Mouse (Mus musculus): ENCODE measurements around the gene Gli2. TPM values are rescaled to one million over a fixed set of nuclear protein-coding genes. Genes with fewer than 3 reads are reported as not detected.

Gli2 gene
- polyA plus RNA-seq, 1 experiment from 2014 or later, result 17.8 TPM

DNA sequence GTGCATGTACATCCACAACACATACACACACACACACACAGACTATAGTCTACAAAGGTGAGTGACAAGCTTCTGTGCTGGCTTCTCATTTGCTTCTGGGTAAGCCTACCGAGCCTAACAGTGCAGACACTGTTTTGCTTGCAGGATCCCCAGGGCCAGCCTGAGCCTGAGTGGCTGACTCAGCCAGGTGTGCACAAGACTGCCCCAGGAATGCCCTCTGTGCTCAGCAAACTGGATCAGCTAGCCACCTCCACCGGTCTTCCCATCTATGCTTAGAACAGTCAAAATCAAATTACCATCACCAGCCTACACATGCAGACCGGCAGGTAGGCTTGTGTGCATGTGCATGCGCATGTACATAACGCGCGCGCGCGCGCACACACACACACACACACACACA lies 97.6 kb downstream of the Gli2 start:
- H3K27me3 ChIP-seq (ENCODE audit: control insufficient read depth, insufficient read depth, low read length), result no peaks in the 10 kb centered on the region
- no peaks in the 10 kb centered on the region for H3K36me3 ChIP-seq (ENCODE audit: control insufficient read depth, insufficient read depth, low read length)
- peaks cover 15% of the 10 kb centered on the region for H3K4me1 ChIP-seq (ENCODE audit: control insufficient read depth, insufficient read depth, low read length)
- DNase-seq (ENCODE audit: low spot score) (no peak), ATAC-seq (ENCODE audit: insufficient number of reproducible peaks, low FRiP score, low TSS enrichment, low read depth) (no peak; the same call in 1 of the 2 replicates)
- no peaks in the 10 kb centered on the region for H3K9me3 ChIP-seq (ENCODE audit: control insufficient read depth, low read length)
- no peak overlapping the region for H3K9ac ChIP-seq (ENCODE audit: low read length)
- no peak overlapping the region for H3K4me2 ChIP-seq (ENCODE audit: low read depth, severe bottlenecking)
- H3K27ac ChIP-seq (replicated peaks; ENCODE audit: low read depth, low read length), result no peak overlapping the region
- WGBS, result 92% methylated on average over 11 of the region's 11 CpGs
- H3K4me3 ChIP-seq (ENCODE audit: low read depth, low read length), result no peak overlapping the region

GRCm38 (mm10) chr1:118954434-118955301 lies 98.8 kb downstream of the Gli2 start:
- 55% methylated on average over 10 of the region's 10 CpGs for WGBS
- no peak overlapping the region for H3K4me3 ChIP-seq (ENCODE audit: low read depth, low read length)
- H3K27ac ChIP-seq (replicated peaks; ENCODE audit: low read depth, low read length), result no peak overlapping the region
- H3K27me3 ChIP-seq (ENCODE audit: control insufficient read depth, insufficient read depth, low read length), result no peaks in the 10 kb centered on the region
- H3K36me3 ChIP-seq (ENCODE audit: control insufficient read depth, insufficient read depth, low read length), result no peaks in the 10 kb centered on the region; the same call in 1 of the 2 replicates
- ATAC-seq (ENCODE audit: insufficient number of reproducible peaks, low FRiP score, low TSS enrichment, low read depth) (peak; percentile 70), DNase-seq (ENCODE audit: low spot score) (peak; percentile 41)
- no peak overlapping the region for H3K9ac ChIP-seq (ENCODE audit: low read length)
- H3K9me3 ChIP-seq (ENCODE audit: control insufficient read depth, low read length), result no peaks in the 10 kb centered on the region
- H3K4me2 ChIP-seq (ENCODE audit: low read depth, severe bottlenecking), result no peak overlapping the region
- H3K4me1 ChIP-seq (ENCODE audit: control insufficient read depth, insufficient read depth, low read length), result peaks cover 15% of the 10 kb centered on the region

DNA sequence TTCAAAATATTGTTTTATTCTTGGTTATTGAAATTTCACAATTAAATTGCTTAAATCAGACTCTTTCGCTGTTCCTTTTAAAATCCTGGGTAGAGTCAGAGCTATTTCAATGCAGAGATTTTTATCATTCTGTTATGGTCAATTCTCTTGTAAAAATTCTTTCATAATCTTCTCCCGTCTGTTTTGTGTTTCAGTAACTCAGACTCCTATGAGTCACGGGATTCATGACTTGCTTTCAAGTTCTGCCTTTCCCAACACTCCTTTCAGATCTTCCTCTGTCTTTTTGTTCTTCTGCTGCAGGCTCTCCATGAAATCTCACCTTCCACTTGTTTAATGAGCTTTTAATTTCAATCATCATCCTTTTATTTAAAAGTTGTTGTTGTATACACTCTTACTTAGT lies 100.4 kb downstream of the Gli2 start:
- H3K4me1 ChIP-seq (ENCODE audit: control insufficient read depth, insufficient read depth, low read length), result peaks cover 15% of the 10 kb centered on the region
- WGBS, result 77% methylated on average over 3 of the region's 3 CpGs

DNA sequence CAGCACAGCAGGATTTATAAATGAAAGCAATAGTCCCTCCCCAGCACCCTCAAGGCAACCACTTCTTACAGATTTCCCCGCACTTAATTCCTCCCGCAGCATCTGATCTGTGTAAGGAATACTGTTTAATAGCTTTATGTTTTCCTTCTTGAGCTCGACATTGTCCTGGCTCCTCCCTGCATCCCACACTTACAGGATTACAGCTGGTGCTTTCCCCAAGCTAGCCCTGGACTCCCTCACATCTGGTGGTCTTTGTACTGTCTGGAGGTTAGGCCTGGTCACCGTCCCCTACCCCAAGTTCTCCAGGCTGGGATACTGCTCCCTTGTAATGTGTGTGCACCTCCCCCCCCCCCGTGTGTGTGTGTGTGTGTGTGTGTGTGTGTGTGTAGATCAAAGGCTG lies 101.1 kb downstream of the Gli2 start:
- H3K4me3 ChIP-seq (ENCODE audit: low read depth, low read length), result no peak overlapping the region
- no peaks in the 10 kb centered on the region for H3K27me3 ChIP-seq (ENCODE audit: control insufficient read depth, insufficient read depth, low read length)
- no peak; the same call in 1 of the 2 replicates for ATAC-seq (ENCODE audit: insufficient number of reproducible peaks, low FRiP score, low TSS enrichment, low read depth)
- H3K9ac ChIP-seq (ENCODE audit: low read length), result no peak overlapping the region
- peaks cover 3% of the 10 kb centered on the region; the same call in 1 of the 2 replicates for H3K36me3 ChIP-seq (ENCODE audit: control insufficient read depth, insufficient read depth, low read length)
- no peak overlapping the region for H3K27ac ChIP-seq (replicated peaks; ENCODE audit: low read depth, low read length)
- no peak for DNase-seq (ENCODE audit: low spot score)
- no peaks in the 10 kb centered on the region for H3K9me3 ChIP-seq (ENCODE audit: control insufficient read depth, low read length)
- peaks cover 15% of the 10 kb centered on the region for H3K4me1 ChIP-seq (ENCODE audit: control insufficient read depth, insufficient read depth, low read length)
- WGBS, result 59% methylated on average over 5 of the region's 5 CpGs
- H3K4me2 ChIP-seq (ENCODE audit: low read depth, severe bottlenecking), result no peak overlapping the region

More for the DNA sequence above, 100.4 kb downstream of the Gli2 start:
- Histone ChIP-seq H3K27me3 (ENCODE audit: control insufficient read depth, insufficient read depth, low read length) (no peaks in the 10 kb centered on the region), H3K27ac (replicated peaks; ENCODE audit: low read depth, low read length) (no peak overlapping the region), H3K9me3 (ENCODE audit: control insufficient read depth, low read length) (no peaks in the 10 kb centered on the region), H3K36me3 (ENCODE audit: control insufficient read depth, insufficient read depth, low read length) (peaks cover 3% of the 10 kb centered on the region; the same call in 1 of the 2 replicates), H3K4me3 (ENCODE audit: low read depth, low read length) (no peak overlapping the region), H3K4me2 (ENCODE audit: low read depth, severe bottlenecking) (no peak overlapping the region), H3K9ac (ENCODE audit: low read length) (no peak overlapping the region)
- ATAC-seq (ENCODE audit: insufficient number of reproducible peaks, low FRiP score, low TSS enrichment, low read depth) (no peak), DNase-seq (ENCODE audit: low spot score) (no peak)

GRCm38 (mm10) chr1:118948407-118948806 lies 105.0 kb downstream of the Gli2 start:
- ATAC-seq (ENCODE audit: insufficient number of reproducible peaks, low FRiP score, low TSS enrichment, low read depth) (no peak), DNase-seq (ENCODE audit: low spot score) (no peak)
- H3K27me3 ChIP-seq (ENCODE audit: control insufficient read depth, insufficient read depth, low read length), result no peaks in the 10 kb centered on the region
- no peaks in the 10 kb centered on the region for H3K9me3 ChIP-seq (ENCODE audit: control insufficient read depth, low read length)
- 59% methylated on average over 2 of the region's 2 CpGs for WGBS
- H3K4me2 ChIP-seq (ENCODE audit: low read depth, severe bottlenecking), result no peak overlapping the region
- peaks cover 3% of the 10 kb centered on the region; the same call in 1 of the 2 replicates for H3K36me3 ChIP-seq (ENCODE audit: control insufficient read depth, insufficient read depth, low read length)
- no peak overlapping the region for H3K4me3 ChIP-seq (ENCODE audit: low read depth, low read length)
- H3K9ac ChIP-seq (ENCODE audit: low read length), result no peak overlapping the region
- no peak overlapping the region for H3K27ac ChIP-seq (replicated peaks; ENCODE audit: low read depth, low read length)
- peaks cover under 1% of the 10 kb centered on the region for H3K4me1 ChIP-seq (ENCODE audit: control insufficient read depth, insufficient read depth, low read length)

- H3K36me3 ChIP-seq (ENCODE audit: control insufficient read depth, insufficient read depth, low read length), result peaks cover 3% of the 10 kb centered on the region; the same call in 1 of the 2 replicates
- no peak overlapping the region for H3K4me3 ChIP-seq (ENCODE audit: low read depth, low read length)
- no peak overlapping the region for H3K4me2 ChIP-seq (ENCODE audit: low read depth, severe bottlenecking)
- H3K27me3 ChIP-seq (ENCODE audit: control insufficient read depth, insufficient read depth, low read length), result no peaks in the 10 kb centered on the region
- WGBS, result 90% methylated on average over 4 of the region's 4 CpGs
- no peaks in the 10 kb centered on the region for H3K9me3 ChIP-seq (ENCODE audit: control insufficient read depth, low read length)
- H3K27ac ChIP-seq (replicated peaks; ENCODE audit: low read depth, low read length), result no peak overlapping the region
- H3K9ac ChIP-seq (ENCODE audit: low read length), result no peak overlapping the region
- H3K4me1 ChIP-seq (ENCODE audit: control insufficient read depth, insufficient read depth, low read length), result peaks cover 12% of the 10 kb centered on the region
- no peak for DNase-seq (ENCODE audit: low spot score)
- no peak for ATAC-seq (ENCODE audit: insufficient number of reproducible peaks, low FRiP score, low TSS enrichment, low read depth)
Observed at GRCm38 (mm10) chr1:118947221-118947620, 106.2 kb downstream of the Gli2 start.

DNA sequence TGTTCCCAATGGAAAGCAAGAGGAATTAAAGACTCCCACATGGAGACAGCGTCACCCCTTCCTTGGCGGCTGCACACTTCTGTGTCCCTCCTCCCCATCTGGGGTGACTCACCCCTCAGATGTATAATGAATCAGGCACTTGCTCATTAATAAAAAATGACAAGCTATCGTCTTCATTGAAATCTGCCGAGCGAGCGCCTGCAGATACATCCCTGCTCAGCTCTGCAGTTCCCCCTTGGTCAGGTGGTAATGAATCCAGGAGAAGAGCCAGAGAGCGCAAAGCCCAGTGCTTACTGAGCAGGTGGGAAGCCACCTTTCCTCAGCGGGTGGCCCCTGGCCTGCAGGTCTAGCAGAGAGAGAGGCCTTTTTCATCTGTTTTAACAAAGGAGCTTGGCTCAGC lies 112.1 kb downstream of the Gli2 start:
- Histone ChIP-seq H3K9ac (ENCODE audit: low read length) (no peak overlapping the region), H3K4me2 (ENCODE audit: low read depth, severe bottlenecking) (no peak overlapping the region), H3K9me3 (ENCODE audit: control insufficient read depth, low read length) (no peaks in the 10 kb centered on the region), H3K27ac (replicated peaks; ENCODE audit: low read depth, low read length) (no peak overlapping the region), H3K36me3 (ENCODE audit: control insufficient read depth, insufficient read depth, low read length) (no peaks in the 10 kb centered on the region), H3K4me3 (ENCODE audit: low read depth, low read length) (no peak overlapping the region), H3K27me3 (ENCODE audit: control insufficient read depth, insufficient read depth, low read length) (no peaks in the 10 kb centered on the region), H3K4me1 (ENCODE audit: control insufficient read depth, insufficient read depth, low read length) (peaks cover 47% of the 10 kb centered on the region)
- ATAC-seq (ENCODE audit: insufficient number of reproducible peaks, low FRiP score, low TSS enrichment, low read depth) (no peak), DNase-seq (ENCODE audit: low spot score) (no peak)
- 68% methylated on average over 8 of the region's 8 CpGs for WGBS

- ATAC-seq (ENCODE audit: insufficient number of reproducible peaks, low FRiP score, low TSS enrichment, low read depth) (no peak), DNase-seq (ENCODE audit: low spot score) (peak; percentile 63)
- Histone ChIP-seq H3K27me3 (ENCODE audit: control insufficient read depth, insufficient read depth, low read length) (no peaks in the 10 kb centered on the region), H3K9ac (ENCODE audit: low read length) (no peak overlapping the region), H3K9me3 (ENCODE audit: control insufficient read depth, low read length) (no peaks in the 10 kb centered on the region), H3K4me3 (ENCODE audit: low read depth, low read length) (no peak overlapping the region), H3K36me3 (ENCODE audit: control insufficient read depth, insufficient read depth, low read length) (no peaks in the 10 kb centered on the region), H3K4me1 (ENCODE audit: control insufficient read depth, insufficient read depth, low read length) (peaks cover 57% of the 10 kb centered on the region), H3K4me2 (ENCODE audit: low read depth, severe bottlenecking) (no peak overlapping the region), H3K27ac (replicated peaks; ENCODE audit: low read depth, low read length) (peak overlapping the region; percentile 51; the same call in 1 of the 2 replicates)
- WGBS, result 14% methylated on average over 5 of the region's 5 CpGs
Observed at GRCm38 (mm10) chr1:118940269-118940840, 113.1 kb downstream of the Gli2 start.

Data from limb, embryonic 11.5 days (tissue).